Mouse (Mus musculus) urinary bladder, adult 18-20 months (tissue): ENCODE measurements around the gene Capzb.

ENCODE experiments used
- DNase-seq, 2 experiments: peaks; one replicate each; pipeline ENCODE4 v3.0.0; 2022; ENCODE audit warnings: low spot score in 2 of 2, mixed read lengths in 2 of 2

Gene Capzb

GRCm38 (mm10) chr4:139305521-139305920 is 112.8 kb downstream of the Capzb start:
- no peak for DNase-seq

GRCm38 (mm10) chr4:139307916-139308315 is 115.2 kb downstream of the Capzb start:
- DNase-seq, result no peak

- DNase-seq, result no peak
Observed at GRCm38 (mm10) chr4:139309651-139310050, 117.0 kb downstream of the Capzb start.

DNA sequence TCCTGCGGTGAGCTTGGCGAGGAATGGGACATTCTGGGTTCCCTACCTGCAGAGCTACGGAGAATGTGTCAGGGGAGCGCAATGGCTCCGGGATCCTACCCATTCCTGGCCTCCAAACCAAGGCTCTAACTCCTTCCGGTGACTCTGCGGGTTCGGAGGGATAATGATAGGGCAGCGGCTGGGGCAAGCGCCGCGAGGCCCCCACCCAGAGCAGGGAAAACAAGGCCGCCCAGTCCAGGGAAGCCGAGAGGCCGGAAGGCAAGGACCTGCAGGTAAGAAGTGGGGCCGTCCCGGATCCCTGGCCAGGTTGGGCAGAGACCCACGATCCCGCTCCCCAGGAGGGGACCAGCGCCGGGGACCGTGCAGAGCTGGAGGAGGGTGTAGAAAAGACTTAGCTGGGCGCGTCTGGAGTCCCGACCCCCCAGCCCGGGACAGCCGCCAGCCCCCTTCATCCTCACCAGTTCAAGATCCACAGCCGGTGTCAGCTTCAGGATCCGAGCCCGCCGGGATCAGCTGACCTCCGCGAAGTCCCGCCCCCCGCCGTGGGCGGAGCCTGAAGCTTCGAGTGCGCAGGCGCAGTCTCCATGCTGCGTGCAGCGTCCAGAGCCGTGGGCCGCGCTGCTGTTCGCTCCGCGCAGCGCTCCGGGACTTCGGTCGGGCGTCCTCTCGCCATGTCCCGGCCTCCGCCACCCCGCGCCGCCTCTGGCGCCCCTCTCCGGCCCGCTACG is 117.6 kb downstream of the Capzb start, which contains the start of the genes Pqlc2 and Akr7a5:
Gene Pqlc2 (minus strand): TSS at position 538 of the 728 bp plus-strand sequence.
Gene Akr7a5 (plus strand): TSS at position 574 of the 728 bp plus-strand sequence.
- DNase-seq, result peak; percentile 97 to 100

- DNase-seq, result no peak
Observed at GRCm38 (mm10) chr4:139310899-139311701, 118.4 kb downstream of the Capzb start.

DNA sequence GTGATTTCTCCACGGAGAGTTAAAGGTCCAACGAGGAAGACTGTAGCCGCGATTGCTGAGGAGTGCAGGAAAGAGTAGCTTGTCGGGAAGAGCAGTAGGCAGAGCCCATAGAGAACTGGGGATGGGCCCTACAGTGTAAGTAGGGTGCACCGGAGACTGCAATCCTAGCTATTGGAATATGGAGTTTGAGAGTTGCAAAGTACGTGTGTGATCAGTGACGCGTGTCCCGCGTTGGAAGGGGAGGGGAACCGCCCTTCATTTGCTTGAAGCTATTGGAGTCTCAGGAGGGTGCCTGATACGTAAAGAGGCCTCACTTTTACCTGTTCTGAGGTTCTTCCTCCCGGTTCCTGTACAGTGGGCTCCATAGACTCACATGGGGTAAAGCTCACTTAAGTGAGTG is 119.0 kb downstream of the Capzb start:
- no peak for DNase-seq

DNA sequence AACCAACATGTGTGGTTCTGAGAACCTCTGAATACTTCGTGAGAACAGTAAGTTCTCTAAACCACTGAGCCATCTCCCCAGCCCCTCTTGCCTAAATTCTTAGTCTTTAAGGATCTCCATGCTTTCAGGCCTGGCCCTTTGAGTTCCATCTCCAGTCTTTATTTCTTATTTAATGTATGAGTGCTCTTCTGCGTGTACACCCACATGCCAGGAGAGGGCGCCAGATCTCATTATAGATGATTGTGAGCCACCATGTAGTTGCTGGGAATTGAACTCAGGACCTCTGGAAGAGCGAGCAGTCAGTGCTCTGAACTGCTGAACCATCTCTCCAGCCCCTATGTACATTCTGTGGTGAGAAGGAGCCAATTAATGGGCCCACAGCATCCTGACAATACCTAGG is 119.9 kb downstream of the Capzb start:
- no peak for DNase-seq

- DNase-seq, result no peak
Observed at GRCm38 (mm10) chr4:139318449-139318848, 125.8 kb downstream of the Capzb start.

- DNase-seq, result no peak
Observed at GRCm38 (mm10) chr4:139319740-139320139, 127.0 kb downstream of the Capzb start.

- peak; percentile 56 to 60 for DNase-seq
Observed at GRCm38 (mm10) chr4:139330605-139331004, 137.9 kb downstream of the Capzb start.

GRCm38 (mm10) chr4:139334631-139335295 is 142.1 kb downstream of the Capzb start:
- no peak for DNase-seq

- no peak for DNase-seq
Observed at GRCm38 (mm10) chr4:139335507-139335906, 142.8 kb downstream of the Capzb start.

DNA sequence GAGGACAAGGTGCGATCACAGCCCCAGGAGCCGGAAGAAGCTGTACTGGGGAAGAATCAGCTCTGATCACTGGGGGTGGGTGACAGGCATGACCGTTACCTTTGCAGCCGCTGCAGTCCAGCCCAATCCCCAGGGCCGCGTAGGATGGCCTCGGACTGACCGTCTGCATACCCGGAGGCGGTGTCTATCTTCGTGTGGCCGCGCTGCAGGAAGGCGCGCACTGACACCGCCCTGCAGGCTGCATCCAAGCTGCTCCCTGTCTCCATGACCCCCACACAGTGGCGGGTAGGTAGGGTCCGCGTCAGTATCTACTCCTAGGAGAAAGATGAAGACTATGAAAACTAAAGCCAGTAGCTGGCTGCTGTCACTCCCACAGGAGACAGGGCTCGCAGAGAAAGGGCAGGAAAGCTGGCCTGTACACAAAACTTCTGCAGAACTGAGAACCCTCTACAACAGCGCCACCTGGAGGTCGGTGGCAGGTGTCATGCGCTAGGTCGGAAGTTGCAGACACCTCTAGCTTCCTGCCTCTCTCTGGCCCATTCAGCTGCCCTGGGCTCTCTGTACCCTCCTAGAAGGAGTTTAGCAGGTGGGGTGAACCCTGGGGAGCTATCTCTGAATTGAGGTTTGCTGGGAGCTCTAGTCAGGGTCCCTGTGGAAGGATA is 144.3 kb downstream of the Capzb start:
- DNase-seq, result peak; percentile 49 to 71

DNA sequence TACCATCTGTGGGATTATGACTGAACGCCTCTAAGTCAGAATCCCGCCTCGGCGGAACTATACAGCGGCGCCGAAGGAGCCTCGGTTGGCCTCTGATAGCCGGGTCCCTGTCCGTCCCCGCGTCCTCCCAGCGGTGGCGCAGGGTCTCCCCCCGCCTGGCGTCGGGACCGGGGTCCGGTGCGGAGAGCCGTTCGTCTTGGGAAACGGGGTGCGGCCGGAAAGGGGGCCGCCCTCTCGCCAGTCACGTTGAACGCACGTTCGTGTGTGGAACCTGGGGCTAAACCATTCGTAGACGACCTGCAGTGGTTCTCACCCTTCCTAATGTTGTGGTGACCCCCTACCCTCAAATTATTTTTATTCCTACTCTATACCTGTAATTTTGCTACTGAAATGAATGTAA is 145.4 kb downstream of the Capzb start:
- DNase-seq, result no peak

DNA sequence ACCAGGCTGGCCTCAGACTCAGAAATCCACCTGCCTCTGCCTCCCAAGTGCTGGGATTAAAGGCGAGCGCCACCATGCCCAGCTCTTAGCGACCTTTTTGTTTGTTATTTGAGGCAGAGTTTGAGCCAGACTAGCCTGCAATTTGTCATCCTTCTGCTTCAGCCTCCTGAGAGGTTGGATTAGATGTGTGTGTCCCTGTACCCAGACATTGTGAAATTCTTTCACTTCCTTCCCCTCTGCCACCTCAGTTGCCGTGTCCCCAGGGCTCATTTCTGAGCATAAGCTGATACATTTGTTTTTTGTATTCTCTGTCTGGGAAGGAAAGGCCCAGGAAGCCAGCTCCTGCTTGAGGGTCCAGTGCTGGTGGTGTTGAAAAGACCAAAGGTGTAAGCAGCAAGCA is 148.1 kb downstream of the Capzb start:
- DNase-seq, result no peak
